Mouse (Mus musculus): ENCODE results near the gene Bnip3.
A peak's percentile ranks its signal among the peaks of the same experiment; 100 is the strongest.

The Bnip3 gene

GRCm38 (mm10) chr7:138845544-138846391 lies 63.6 kb downstream of the Bnip3 start, which contains the start of the genes Ppp2r2d and Mapk1ip1:
Gene Ppp2r2d, plus strand, starts transcription at chr7:138846079.
Gene Mapk1ip1, minus strand, starts transcription at chr7:138846273.
- peak; percentile 94 for DNase-seq (ENCODE audit: low read depth, low spot score)

GRCm38 (mm10) chr7:138845111-138845510 lies 64.2 kb downstream of the Bnip3 start:
- no peak for DNase-seq (ENCODE audit: low read depth, low spot score)

- no peak for DNase-seq (ENCODE audit: low read depth, low spot score)
These were observed 65.9 kb downstream of the Bnip3 start for GRCm38 (mm10) chr7:138843421-138843820.

GRCm38 (mm10) chr7:138841436-138842151 lies 67.7 kb downstream of the Bnip3 start:
- DNase-seq (ENCODE audit: low read depth, low spot score), result peak; percentile 45

All from ES-CJ7 (cell line).